8 mouse cellular contexts compared by ENCODE assay signal in genomic region chr19:61225526-61226400, GRCm38 (mm10). TPM values are rescaled to one million over a fixed set of nuclear protein-coding genes. Genes with fewer than 3 reads are reported as not detected.
DNase-seq lines count a peak whose midpoint lies in the region; ATAC-seq lines count a peak whose summit lies in the region.

No protein-coding gene starts in this region.

- H3K36me3 ChIP-seq in intestine, embryonic 14.5 days (ENCODE audit: control insufficient read depth, insufficient read depth, low read length): no peaks in the 10 kb centered on the region

- WGBS in intestine, embryonic 14.5 days: 7% methylated on average over 70 of the region's 70 CpGs

- peak; percentile 59 for ATAC-seq in intestine, embryonic 14.5 days (replicated peaks; ENCODE audit: low FRiP score, low TSS enrichment, low read depth)
- ATAC-seq in megakaryocyte progenitor cell, adult 5-6 weeks (replicated peaks; ENCODE audit: poor library complexity): peak; percentile 26

- peak overlapping the region; percentile 97 for H3K27ac ChIP-seq in intestine, embryonic 14.5 days (ENCODE audit: low read depth)

- H3K27me3 ChIP-seq in intestine, embryonic 14.5 days (replicated peaks; ENCODE audit: control insufficient read depth, insufficient read depth, low read length): no peaks in the 10 kb centered on the region

- peak; percentile 85 for DNase-seq in adrenal gland, postnatal 25 days
- peak; percentile 92 for DNase-seq in embryo, embryonic 10.5 days (ENCODE audit: low spot score)
- peak; percentile 9 to 13 for DNase-seq in gastrocnemius, adult 8-10 months (ENCODE audit: low spot score in 2 of 2)
- peak; percentile 97 for DNase-seq in intestine, embryonic 14.5 days (ENCODE audit: low spot score)
- DNase-seq in left cerebral cortex, postnatal 14 days (ENCODE audit: low spot score in 2 of 2): peak; percentile 92 to 96
- DNase-seq in right cerebral cortex, postnatal 36 days (ENCODE audit: low spot score in 2 of 2): peak; percentile 92 to 93
- peak; percentile 71 to 78 for DNase-seq in urinary bladder, postnatal 36 days (ENCODE audit: low spot score in 2 of 2)

- H3K9me3 ChIP-seq in intestine, embryonic 14.5 days (ENCODE audit: control insufficient read depth, low read length): 0 out of 2 replicates have a peak, but pooled peaks cover 2% of the 10 kb centered on the region

- H3K4me2 ChIP-seq in intestine, embryonic 14.5 days (ENCODE audit: low read length): peak overlapping the region; percentile 61

- intact Hi-C loops in left cerebral cortex, postnatal 14 days (cut with DNase I): no loop called here

- no peaks in the 10 kb centered on the region for H3K4me1 ChIP-seq in intestine, embryonic 14.5 days (replicated peaks; ENCODE audit: control insufficient read depth, insufficient read depth, low read length)

- H3K4me3 ChIP-seq in intestine, embryonic 14.5 days (ENCODE audit: low read depth, low read length): peak overlapping the region; percentile 61

- peak overlapping the region; percentile 51; the same call in 1 of the 2 replicates for H3K9ac ChIP-seq in intestine, embryonic 14.5 days (ENCODE audit: low read length)

RNA-seq across cellular contexts. Expression of gene Csf2ra, which starts 2.5 kb away (rescaled TPM):
- 21.3 and 31.7 TPM in 2 replicates for total RNA-seq in adrenal gland, postnatal 25 days (2021)
- total RNA-seq in gastrocnemius, adult 8-10 months (2022): 1 to 10 TPM; 1.1 to 2.2 (median 1.4) TPM
- 32.0 and 32.6 TPM in 2 replicates for polyA plus RNA-seq in intestine, embryonic 14.5 days (2014; fragmentation: Nextera tagmentation; extraction: Ambion mirVana)
- total RNA-seq in left cerebral cortex, postnatal 14 days (2021): 10 to 100 TPM; 32.1 to 34.5 TPM
- total RNA-seq in megakaryocyte progenitor cell, adult 5-6 weeks (2015): 111 and 145 TPM in 2 replicates
- 31.5 and 35.4 TPM in 2 replicates for total RNA-seq in megakaryocyte progenitor cell, adult 5-6 weeks (2017)

RNA-seq across cellular contexts. Expression of gene Gm6020, which starts 42.1 kb away (rescaled TPM):
- total RNA-seq in adrenal gland, postnatal 25 days (2021): not detected in 2 replicates
- total RNA-seq in gastrocnemius, adult 8-10 months (2022): not detected
- polyA plus RNA-seq in intestine, embryonic 14.5 days (2014; fragmentation: Nextera tagmentation; extraction: Ambion mirVana): not detected in 2 replicates
- not detected for total RNA-seq in left cerebral cortex, postnatal 14 days (2021)
- total RNA-seq in megakaryocyte progenitor cell, adult 5-6 weeks (2015): not detected in 2 replicates
- not detected in 2 replicates for total RNA-seq in megakaryocyte progenitor cell, adult 5-6 weeks (2017)

RNA-seq across cellular contexts. Expression of gene Gm7102, which starts 49.7 kb away (rescaled TPM):
- total RNA-seq in adrenal gland, postnatal 25 days (2021): 0.33 TPM in 1 of 2 replicates, not detected in the other
- total RNA-seq in gastrocnemius, adult 8-10 months (2022): not detected
- 0.24 and 0.40 TPM in 2 replicates for polyA plus RNA-seq in intestine, embryonic 14.5 days (2014; fragmentation: Nextera tagmentation; extraction: Ambion mirVana)
- not detected for total RNA-seq in left cerebral cortex, postnatal 14 days (2021)
- 0.17 and 0.29 TPM in 2 replicates for total RNA-seq in megakaryocyte progenitor cell, adult 5-6 weeks (2015)
- total RNA-seq in megakaryocyte progenitor cell, adult 5-6 weeks (2017): 0.12 and 0.41 TPM in 2 replicates

Comparison
In these comparisons a context has a peak if more than half of its experiments do, and no peak if none do; other contexts are left out.
1. Peak in every context shown above with its lines: DNase-seq, ATAC-seq, H3K4me3 ChIP-seq and H3K27ac ChIP-seq.
2. DNase-seq: peak in every context shown above with its lines; median percentile 97 in intestine, embryonic 14.5 days; 94 in left cerebral cortex, postnatal 14 days; 92 in right cerebral cortex, postnatal 36 days; 92 in embryo, embryonic 10.5 days; 85 in adrenal gland, postnatal 25 days; 74 in urinary bladder, postnatal 36 days; 11 in gastrocnemius, adult 8-10 months.